Mouse (Mus musculus) embryonic facial prominence, embryonic 11.5 days (tissue): Measurements from ENCODE around the gene Cfap74. TPM values are rescaled to one million over a fixed set of nuclear protein-coding genes. Genes with fewer than 3 reads are reported as not detected.
A peak's percentile ranks its signal among the peaks of the same experiment; 100 is the strongest.

Source experiments
- ATAC-seq: fragments of 200-750 bp; cut with Nextera tagmentation; replicated peaks from 2 replicates; pipeline ENCODE4 v1.8.0; 2017; ENCODE audit warnings: low read depth; ENCODE audit not compliant: insufficient number of reproducible peaks, low FRiP score, low TSS enrichment
- DNase-seq: peaks from one replicate; pipeline ENCODE4 v3.0.0-alpha.2; 2015; ENCODE audit warnings: low spot score
- H3K27ac ChIP-seq: fragments of 300-500 bp; sonication (generic); replicated peaks from 2 replicates; pipeline ENCODE4 v1.5.1; 2014; ENCODE audit warnings: mild to moderate bottlenecking, low read depth, low read length, control low read depth
- H3K27me3 ChIP-seq: fragments of 300-500 bp; sonication (generic); 2 replicates; pipeline ENCODE4 v1.6.1; 2014; ENCODE audit warnings: mild to moderate bottlenecking, low read length, moderate library complexity, mixed read lengths; ENCODE audit not compliant: control insufficient read depth, insufficient read depth
- H3K36me3 ChIP-seq: fragments of 300-500 bp; sonication (generic); replicated peaks from 2 replicates; pipeline ENCODE4 v1.6.1; 2014; ENCODE audit warnings: low read depth, mild to moderate bottlenecking, low read length, moderate library complexity, mixed read lengths; ENCODE audit not compliant: control insufficient read depth, insufficient read depth
- H3K4me1 ChIP-seq: fragments of 300-500 bp; sonication (generic); 2 replicates; pipeline ENCODE4 v1.6.1; 2014; ENCODE audit warnings: low read length, mixed read lengths; ENCODE audit not compliant: control insufficient read depth, insufficient read depth
- H3K4me2 ChIP-seq: fragments of 300-500 bp; sonication (generic); 2 replicates; pipeline ENCODE4 v1.6.1; 2014; ENCODE audit warnings: low read depth, mild to moderate bottlenecking, control low read depth, low read length, moderate library complexity
- H3K4me3 ChIP-seq: fragments of 300-500 bp; sonication (generic); 2 replicates; pipeline ENCODE4 v1.5.1; 2014; ENCODE audit warnings: low read depth, low read length, control low read depth
- H3K9ac ChIP-seq: fragments of 300-500 bp; sonication (generic); replicated peaks from 2 replicates; pipeline ENCODE4 v1.6.1; 2014; ENCODE audit warnings: mild to moderate bottlenecking, control low read depth, low read length
- H3K9me3 ChIP-seq: fragments of 300-500 bp; sonication (generic); replicated peaks from 2 replicates; pipeline ENCODE4 v1.6.1; 2016; ENCODE audit warnings: mild to moderate bottlenecking, low read length, inconsistent platforms, mixed read lengths; ENCODE audit not compliant: control insufficient read depth
- WGBS: fragments of 180-500 bp; shearing (Covaris S2); extraction: QIAGEN DNeasy Blood & Tissue Kit; methylation state at CpG from one replicate; pipeline ENCODE4 v1.1.7; 2014; 5-methylcytosine and 5-hydroxymethylcytosine counted together
- polyA plus RNA-seq: library from polyadenylated mRNA; unstranded; fragments of >200 nt; fragmentation: Nextera tagmentation; extraction: Ambion mirVana; gene quantifications from 2 replicates; pipeline ENCODE4 v1.2.1, GENCODE M21; 2014

Cfap74 gene
- polyA plus RNA-seq, 1 experiment from 2014 or later, result 5.6 TPM

GRCm38 (mm10) chr4:155395471-155395870 is 13.5 kb upstream of the Cfap74 start:
- no peak overlapping the region for H3K27ac ChIP-seq
- no peak for DNase-seq
- ATAC-seq, result no peak
- peaks cover 15% of the 10 kb centered on the region for H3K27me3 ChIP-seq
- no peaks in the 10 kb centered on the region for H3K4me1 ChIP-seq
- no peaks in the 10 kb centered on the region for H3K36me3 ChIP-seq
- no peaks in the 10 kb centered on the region for H3K9me3 ChIP-seq
- no peak overlapping the region for H3K4me3 ChIP-seq
- WGBS, result 79% methylated on average over 5 of the region's 5 CpGs
- no peak overlapping the region for H3K9ac ChIP-seq
- H3K4me2 ChIP-seq, result no peak overlapping the region

DNA sequence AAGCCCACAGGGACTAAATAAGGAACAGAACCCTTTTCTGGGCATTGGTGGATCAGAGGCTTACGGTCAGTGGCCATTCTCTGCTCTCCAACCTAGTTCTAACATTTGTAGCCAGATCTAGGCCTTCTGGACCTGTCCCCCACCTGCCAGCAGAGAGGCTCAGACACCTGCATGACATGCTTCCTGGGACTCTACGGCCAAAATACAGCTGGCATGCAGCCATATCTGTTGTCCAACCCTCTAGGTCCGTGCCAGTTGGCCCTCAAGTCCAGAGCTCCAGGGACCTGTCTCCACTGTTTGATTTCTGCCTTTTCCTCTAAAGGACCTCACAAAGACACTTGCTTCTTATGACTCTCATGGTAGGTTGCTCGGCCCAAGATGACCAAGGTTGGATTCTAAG is 12.2 kb upstream of the Cfap74 start:
- Histone ChIP-seq H3K36me3 (no peaks in the 10 kb centered on the region), H3K9me3 (no peaks in the 10 kb centered on the region), H3K27ac (no peak overlapping the region), H3K4me2 (no peak overlapping the region), H3K4me1 (no peaks in the 10 kb centered on the region), H3K4me3 (no peak overlapping the region), H3K9ac (no peak overlapping the region), H3K27me3 (peaks cover 15% of the 10 kb centered on the region)
- ATAC-seq, result no peak
- WGBS, result 87% methylated on average over 4 of the region's 4 CpGs
- no peak for DNase-seq

GRCm38 (mm10) chr4:155397511-155398221 is 11.3 kb upstream of the Cfap74 start, which contains the start of gene Gabrd:
Gene Gabrd, minus strand, starts transcription at chr4:155398112.
- Histone ChIP-seq H3K4me3 (peak within 1 kb of the TSS; percentile 31), H3K4me2 (peak within 1 kb of the TSS; percentile 64), H3K27ac (no peak within 1 kb of the TSS), H3K4me1 (no peaks in the 10 kb centered on the region), H3K36me3 (no peaks in the 10 kb centered on the region), H3K27me3 (peaks cover 15% of the 10 kb centered on the region), H3K9me3 (no peaks in the 10 kb centered on the region), H3K9ac (no peak within 1 kb of the TSS)
- under 1% methylated on average over 56 of the region's 57 CpGs for WGBS
- no peak; the same call in 1 of the 2 replicates for ATAC-seq
- peak; percentile 64 for DNase-seq

GRCm38 (mm10) chr4:155398222-155398540 is 10.8 kb upstream of the Cfap74 start:
- Histone ChIP-seq H3K4me1 (no peaks in the 10 kb centered on the region), H3K9me3 (no peaks in the 10 kb centered on the region), H3K9ac (no peak overlapping the region), H3K27me3 (peaks cover 15% of the 10 kb centered on the region), H3K36me3 (no peaks in the 10 kb centered on the region), H3K4me3 (peak overlapping the region; percentile 31), H3K4me2 (peak overlapping the region; percentile 64), H3K27ac (no peak overlapping the region)
- DNase-seq (no peak), ATAC-seq (no peak)
- WGBS, result 4% methylated on average over 9 of the region's 9 CpGs

- Histone ChIP-seq H3K4me3 (no peak overlapping the region), H3K27me3 (peaks cover 15% of the 10 kb centered on the region), H3K4me2 (no peak overlapping the region), H3K36me3 (no peaks in the 10 kb centered on the region), H3K9ac (no peak overlapping the region), H3K9me3 (no peaks in the 10 kb centered on the region), H3K4me1 (no peaks in the 10 kb centered on the region), H3K27ac (no peak overlapping the region)
- DNase-seq (no peak), ATAC-seq (no peak)
- 70% methylated on average over 7 of the region's 7 CpGs for WGBS
Observed at GRCm38 (mm10) chr4:155401121-155401520, 7.9 kb upstream of the Cfap74 start.

- no peak for ATAC-seq
- Histone ChIP-seq H3K36me3 (no peaks in the 10 kb centered on the region), H3K9ac (no peak overlapping the region), H3K4me3 (no peak overlapping the region), H3K4me2 (no peak overlapping the region), H3K4me1 (no peaks in the 10 kb centered on the region), H3K27me3 (peaks cover 8% of the 10 kb centered on the region), H3K9me3 (no peaks in the 10 kb centered on the region), H3K27ac (no peak overlapping the region)
- DNase-seq, result no peak
- 72% methylated on average over 1 of the region's 1 CpGs for WGBS
Observed at GRCm38 (mm10) chr4:155402489-155402888, 6.5 kb upstream of the Cfap74 start.

DNA sequence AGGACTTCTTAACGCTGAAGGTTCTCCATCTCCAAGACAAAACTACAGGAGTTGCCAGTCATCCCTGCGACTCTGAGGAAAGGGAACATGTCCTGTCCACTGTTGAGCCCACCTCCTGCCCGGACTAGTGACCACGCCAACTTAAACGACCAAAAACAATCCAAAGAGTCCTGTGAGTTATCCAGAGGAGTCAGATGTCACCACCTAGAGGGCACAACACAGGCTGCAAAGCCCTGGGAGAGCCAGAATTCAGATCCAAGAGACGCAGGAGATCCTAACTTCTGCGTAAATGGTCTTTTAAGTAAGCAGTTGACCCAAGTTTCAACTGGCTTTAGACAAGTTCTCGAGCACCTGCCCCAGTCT is 314 bp upstream of the Cfap74 start:
- Histone ChIP-seq H3K4me1 (no peaks in the 10 kb centered on the region), H3K27me3 (no peaks in the 10 kb centered on the region), H3K9me3 (no peaks in the 10 kb centered on the region), H3K9ac (peak overlapping the region; percentile 28), H3K4me3 (peak overlapping the region; percentile 48), H3K36me3 (no peaks in the 10 kb centered on the region), H3K4me2 (peak overlapping the region; percentile 93), H3K27ac (no peak overlapping the region)
- 3% methylated on average over 8 of the region's 8 CpGs for WGBS
- ATAC-seq (peak; percentile 45; the same call in 1 of the 2 replicates), DNase-seq (no peak)

- ATAC-seq (no peak), DNase-seq (no peak)
- no peak overlapping the region for H3K4me2 ChIP-seq
- H3K36me3 ChIP-seq, result no peaks in the 10 kb centered on the region
- no peaks in the 10 kb centered on the region for H3K4me1 ChIP-seq
- H3K27ac ChIP-seq, result no peak overlapping the region
- no peak overlapping the region for H3K9ac ChIP-seq
- no peaks in the 10 kb centered on the region for H3K27me3 ChIP-seq
- 96% methylated on average over 6 of the region's 6 CpGs for whole genome bisulfite sequencing
- H3K9me3 ChIP-seq, result no peaks in the 10 kb centered on the region
- H3K4me3 ChIP-seq, result no peak overlapping the region
Observed at GRCm38 (mm10) chr4:155412124-155412523, 3.1 kb downstream of the Cfap74 start.
